In the genomic region with DNA sequence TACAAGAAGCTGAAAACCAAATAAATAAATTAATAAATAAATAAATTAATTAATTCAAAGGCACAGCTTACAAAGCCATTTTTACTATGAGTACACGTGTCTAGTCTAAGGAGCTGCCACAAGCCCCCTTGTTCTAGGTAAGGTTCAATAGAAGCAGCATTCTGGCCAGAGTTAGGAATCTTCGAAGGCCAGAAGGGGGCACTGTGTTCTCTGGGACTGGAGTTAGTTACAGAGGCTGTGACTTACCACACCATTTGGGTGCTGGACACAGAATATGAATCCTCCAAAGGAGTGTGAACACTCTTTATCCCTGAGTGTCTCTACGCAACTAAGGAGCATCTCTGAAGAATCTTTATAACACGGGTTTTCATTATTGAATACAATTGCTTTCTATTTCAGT, we compare ENCODE assay signal across 8 mouse cellular contexts. TPM values are rescaled to one million over a fixed set of nuclear protein-coding genes. Genes with fewer than 3 reads are reported as not detected.
DNase-seq lines count a peak whose midpoint lies in the region; ATAC-seq and TF ChIP-seq lines count a peak whose summit lies in the region.

No protein-coding gene starts in this region.

- H3K4me1 ChIP-seq in G1E (ENCODE audit: insufficient read depth, low read depth, low read length): peaks cover 5% of the 10 kb centered on the region; the same call in 1 of the 2 replicates
- no peaks in the 10 kb centered on the region for H3K4me1 ChIP-seq in stomach, postnatal 0 days (replicated peaks; ENCODE audit: control insufficient read depth, insufficient read depth)

- TF ChIP-seq EP300 in stomach, postnatal 0 days (optimal IDR thresholded peaks at IDR 0.05): no peak

- H3K27ac ChIP-seq in stomach, postnatal 0 days (replicated peaks): no peak overlapping the region

- 81% methylated on average over 4 of the region's 4 CpGs for WGBS in stomach, postnatal 0 days

- no peaks in the 10 kb centered on the region for H3K27me3 ChIP-seq in G1E (ENCODE audit: insufficient read depth, low read length)
- no peaks in the 10 kb centered on the region for H3K27me3 ChIP-seq in stomach, postnatal 0 days (ENCODE audit: control insufficient read depth, insufficient read depth, low read length)

- peak; percentile 53 for DNase-seq in heart, postnatal 4 days
- no peak for DNase-seq in heart, adult 9 months (ENCODE audit: low spot score in 2 of 2)
- DNase-seq in A20 (ENCODE audit: low read depth, low spot score) (peak; percentile 56), G1E (ENCODE audit: low spot score) (peak; percentile 8)
- DNase-seq in stomach, postnatal 0 days (ENCODE audit: low spot score): peak; percentile 31
- no peak for DNase-seq in frontal cortex, postnatal 36 days (ENCODE audit: low spot score in 2 of 2)
- DNase-seq in right cerebral cortex, adult 2 months (ENCODE audit: low spot score in 2 of 2): no peak

- no peak overlapping the region for H3K4me3 ChIP-seq in G1E (ENCODE audit: low read depth, low read length)
- H3K4me3 ChIP-seq in stomach, postnatal 0 days (ENCODE audit: low read depth, low read length): no peak overlapping the region

- H3K36me3 ChIP-seq in G1E (replicated peaks): peaks cover 78% of the 10 kb centered on the region
- peaks cover 30% of the 10 kb centered on the region; the same call in 1 of the 2 replicates for H3K36me3 ChIP-seq in stomach, postnatal 0 days (ENCODE audit: control insufficient read depth, insufficient read depth, low read length)

- ATAC-seq in G1E (ENCODE audit: extremely low read depth, insufficient number of reproducible peaks, low FRiP score, poor library complexity, severe bottlenecking): no peak
- peak; percentile 50 for ATAC-seq in inflammation-experienced regulatory T-cells, adult 6 months
- no peak for ATAC-seq in stomach, postnatal 0 days (ENCODE audit: low FRiP score, low TSS enrichment)

- H3K4me2 ChIP-seq in stomach, postnatal 0 days (replicated peaks; ENCODE audit: low read depth): no peak overlapping the region

- no peak overlapping the region for H3K9ac ChIP-seq in stomach, postnatal 0 days (ENCODE audit: low read length)

- 0 out of 2 replicates have a peak, but pooled peaks have one; percentile 32 for TF ChIP-seq CTCF in G1E (IDR thresholded peaks at IDR 0.05; ENCODE audit: low read depth, low read length)
- TF ChIP-seq CTCF in stomach, postnatal 0 days (IDR thresholded peaks at IDR 0.05; ENCODE audit: low read depth): peak; percentile 68

- H3K9me3 ChIP-seq in G1E (replicated peaks): no peaks in the 10 kb centered on the region
- no peaks in the 10 kb centered on the region for H3K9me3 ChIP-seq in stomach, postnatal 0 days (ENCODE audit: control insufficient read depth, low read length)

RNA-seq across cellular contexts. Expression of a gene that starts 23.7 kb away (rescaled TPM):
- 10 to 100 TPM; 81.3 to 82.1 TPM for total RNA-seq in heart, postnatal 4 days (2021)
- total RNA-seq in G1E (2014; fragmentation: Nextera tagmentation) (104 and 110 TPM in 2 replicates), G1E (2017) (57.4 and 60.9 TPM in 2 replicates)
- 80.5 and 82.2 TPM in 2 replicates for polyA plus RNA-seq in G1E (2012)
- polyA plus RNA-seq in inflammation-experienced regulatory T-cells, adult 6 months (2017; shearing (Covaris generic)): 10 to 100 TPM; 38.5 to 56.7 (median 43.8) TPM
- polyA plus RNA-seq in stomach, postnatal 0 days (2015; fragmentation: Nextera tagmentation; extraction: Ambion mirVana): 66.5 and 68.4 TPM in 2 replicates

RNA-seq across cellular contexts. Expression of a gene that starts 57.4 kb away (rescaled TPM):
- 10 to 100 TPM; 60.5 to 63.8 TPM for total RNA-seq in heart, postnatal 4 days (2021)
- 2.3 and 2.4 TPM in 2 replicates for total RNA-seq in G1E (2014; fragmentation: Nextera tagmentation)
- total RNA-seq in G1E (2017): 1.4 and 1.7 TPM in 2 replicates
- 8.3 and 11.1 TPM in 2 replicates for polyA plus RNA-seq in G1E (2012)
- under 1 TPM in 1 of 3 experiments, not detected in 2; 0.12 TPM for polyA plus RNA-seq in inflammation-experienced regulatory T-cells, adult 6 months (2017; shearing (Covaris generic))
- 0.05 and 0.15 TPM in 2 replicates for polyA plus RNA-seq in stomach, postnatal 0 days (2015; fragmentation: Nextera tagmentation; extraction: Ambion mirVana)

Comparison
In these comparisons a context has a peak if more than half of its experiments do, and no peak if none do; other contexts are left out.
1. DNase-seq: peak in heart, postnatal 4 days (single experiment), A20 (single experiment), G1E (single experiment) and stomach, postnatal 0 days (single experiment); none in heart, adult 9 months (0 of 2), frontal cortex, postnatal 36 days (0 of 2) and right cerebral cortex, adult 2 months (0 of 2).